Mouse (Mus musculus) thymus, adult 2 months (tissue): ENCODE results near the gene Dnm3.

Experiments used
- CTCF ChIP-seq: fragments of 200-500 bp; IDR thresholded peaks from 2 replicates; pipeline ENCODE4 v1.5.1; 2012; ENCODE audit warnings: mild to moderate bottlenecking, control low read depth, low read length, moderate library complexity, borderline replicate concordance; ENCODE audit not compliant: control insufficient read depth, poor library complexity, insufficient read depth; ENCODE audit errors: extremely low read depth
- POLR2A ChIP-seq: fragments of 200-500 bp; IDR thresholded peaks from 2 replicates; pipeline ENCODE4 v1.6.1; 2012; ENCODE audit warnings: mild to moderate bottlenecking, low read length, control low read depth, moderate library complexity; ENCODE audit not compliant: control insufficient read depth, poor library complexity, insufficient read depth; ENCODE audit errors: extremely low read depth

DNA sequence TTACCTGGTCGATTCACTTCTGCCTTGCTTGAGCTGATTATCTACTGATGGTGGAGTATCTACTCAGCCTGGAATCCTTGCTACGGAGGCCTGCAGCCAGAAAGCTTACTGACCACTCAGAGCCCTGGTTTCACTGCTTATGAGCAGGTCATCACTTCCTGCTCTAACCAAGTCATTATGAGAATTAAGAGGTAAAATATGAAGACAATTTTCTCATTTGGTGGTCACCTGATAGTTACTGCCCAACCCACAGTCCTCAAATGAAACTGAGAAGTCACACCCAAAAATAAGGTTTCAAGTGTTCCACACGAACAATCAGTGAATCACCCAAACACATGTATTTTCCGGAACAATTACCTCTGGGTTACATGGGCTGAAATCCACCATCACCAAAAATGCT is 289.1 kb downstream of the Dnm3 start:
- no peak for TF ChIP-seq CTCF
- TF ChIP-seq POLR2A: no peak
